Mouse (Mus musculus): ENCODE results near the gene Pofut2.

The Pofut2 gene

DNA sequence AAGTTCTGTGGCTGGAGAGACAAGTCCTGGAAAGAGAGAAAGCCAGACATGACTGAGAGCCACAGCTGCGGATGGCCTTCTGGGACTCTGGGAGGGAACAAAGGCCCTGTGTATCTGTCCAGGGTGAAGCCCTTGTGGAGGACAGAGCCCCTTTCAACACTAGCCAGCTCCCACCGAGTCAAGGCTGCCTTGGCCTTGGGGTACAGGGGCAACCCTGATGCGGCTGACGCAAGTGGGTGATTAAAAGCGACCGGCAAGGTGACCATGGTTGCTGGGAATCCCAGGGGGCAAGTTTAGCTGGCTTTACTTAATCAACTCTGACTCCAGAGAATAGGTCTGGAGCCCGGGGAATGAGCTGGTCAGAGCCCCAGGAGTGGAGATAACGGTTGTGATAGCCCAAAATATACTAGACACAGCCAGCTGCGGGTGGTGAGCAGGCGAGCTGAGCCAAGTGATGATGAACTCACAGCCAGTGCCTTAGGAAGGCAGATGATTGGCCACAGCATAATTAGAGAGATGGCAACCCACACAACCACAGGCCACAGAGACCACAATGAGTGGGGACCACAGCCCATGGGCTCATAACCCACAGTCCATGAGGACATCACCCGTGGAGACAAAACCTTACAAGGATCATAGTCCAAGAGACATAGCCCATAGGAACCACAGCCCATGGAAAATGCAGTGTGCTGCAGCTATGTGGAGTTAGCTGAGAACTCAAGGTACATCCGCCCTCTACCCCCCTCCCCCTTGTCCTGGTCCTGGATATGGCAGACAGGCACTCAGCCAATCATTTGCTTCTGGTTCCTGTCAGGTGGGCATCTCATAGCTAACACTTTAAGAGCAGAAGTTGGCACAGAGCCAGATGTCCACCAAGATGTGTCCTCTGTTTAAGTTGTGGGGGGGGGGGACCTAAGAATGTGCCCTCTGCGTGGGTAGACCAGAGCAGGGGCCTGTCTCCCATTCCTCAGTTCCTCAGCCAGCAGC is 29.1 kb upstream of the Pofut2 start:
- DNase-seq (ENCODE audit: extremely low spot score, low spot score): no peak

DNA sequence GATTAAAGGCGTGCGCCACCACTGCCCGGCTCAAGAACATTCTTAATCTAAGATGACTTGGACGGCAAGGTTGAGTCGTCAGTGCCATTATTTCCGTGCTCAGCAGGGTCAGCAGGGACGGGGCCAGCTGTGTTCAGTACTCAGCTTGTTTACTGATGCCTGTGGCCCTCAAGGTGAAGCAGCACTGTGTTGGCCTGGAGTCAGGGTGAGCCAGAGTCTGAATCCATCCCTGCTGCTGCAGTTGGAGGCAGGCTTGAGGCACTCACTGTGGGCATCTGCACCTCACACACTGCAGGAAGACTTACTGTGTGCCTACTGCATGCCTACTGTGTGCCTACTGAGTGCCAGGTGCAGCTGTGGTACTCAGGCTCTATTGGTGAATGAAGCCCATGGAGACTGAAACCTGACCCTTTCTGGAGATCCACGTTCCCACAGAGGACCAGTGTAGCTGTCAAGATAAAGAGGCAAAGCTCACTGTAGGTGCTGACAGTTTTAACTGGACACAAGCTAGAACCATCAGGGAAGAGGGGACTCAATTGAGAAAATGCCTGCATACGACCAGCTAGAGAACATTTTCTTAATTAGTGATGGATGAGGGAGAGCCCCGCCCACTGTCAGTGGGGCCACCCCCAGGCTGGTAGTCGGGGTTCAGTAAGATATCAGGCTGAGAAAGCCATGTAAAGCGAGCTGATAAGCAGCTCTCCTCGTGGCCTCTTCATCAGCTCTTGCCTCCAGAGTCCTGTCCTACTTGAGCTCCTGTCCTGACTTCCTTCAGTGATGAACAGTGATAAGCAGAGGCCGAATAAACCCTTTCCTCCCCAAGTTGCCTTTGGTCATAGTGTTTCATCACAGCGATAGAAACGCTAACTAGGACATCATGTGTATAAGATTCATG is 26.9 kb upstream of the Pofut2 start:
- no peak for DNase-seq (ENCODE audit: extremely low spot score, low spot score)

DNA sequence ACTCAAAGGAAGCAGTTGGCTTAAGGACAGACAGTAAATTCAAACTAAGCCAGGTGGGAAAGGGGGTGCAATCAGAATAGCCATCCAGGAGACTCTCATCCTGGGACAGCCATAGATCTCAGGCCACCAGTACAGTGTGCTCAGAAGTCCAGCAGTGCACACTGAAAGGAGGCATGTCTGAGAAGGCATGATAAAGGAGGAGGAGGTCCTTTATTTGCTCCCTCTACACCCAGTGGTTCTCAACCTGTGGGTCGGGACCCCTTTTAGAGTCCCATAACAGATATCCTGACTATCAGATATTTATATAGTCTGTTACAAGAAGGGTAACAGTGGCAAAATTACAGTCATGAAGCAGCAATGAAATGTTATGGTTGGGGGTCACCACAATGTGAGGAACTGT is 25.8 kb upstream of the Pofut2 start:
- DNase-seq (ENCODE audit: extremely low spot score, low spot score): no peak

DNA sequence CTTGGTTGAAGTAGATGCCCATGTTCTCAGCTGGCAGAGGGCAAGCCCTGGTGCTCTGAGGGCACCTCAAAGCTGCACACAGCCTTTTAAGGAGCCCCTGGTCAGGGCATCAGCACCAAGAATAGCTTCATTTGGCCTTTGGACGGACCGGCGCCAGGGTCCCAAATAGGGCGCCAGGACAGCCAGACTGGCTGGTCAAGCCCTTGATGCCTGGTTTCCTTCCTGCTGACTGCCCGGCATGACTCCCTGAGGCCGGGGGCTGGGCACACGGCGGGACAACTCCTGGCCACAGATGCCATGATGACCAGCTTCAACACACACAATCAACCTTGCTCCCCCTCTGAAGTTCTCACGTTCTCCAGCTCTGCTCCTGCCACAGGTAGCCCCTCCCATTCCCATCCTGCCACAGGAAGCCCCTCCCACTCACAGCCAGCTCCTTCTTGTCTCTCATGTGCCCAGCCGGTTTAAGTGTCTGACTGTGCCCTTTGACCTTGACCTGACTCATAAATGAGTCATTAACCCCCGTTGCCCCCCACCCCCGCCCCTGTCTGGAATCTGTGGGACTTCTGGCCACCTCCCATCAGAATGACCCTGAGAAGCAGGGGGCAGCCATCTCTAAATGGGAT is 23.9 kb upstream of the Pofut2 start:
- DNase-seq (ENCODE audit: extremely low spot score, low spot score): no peak

DNA sequence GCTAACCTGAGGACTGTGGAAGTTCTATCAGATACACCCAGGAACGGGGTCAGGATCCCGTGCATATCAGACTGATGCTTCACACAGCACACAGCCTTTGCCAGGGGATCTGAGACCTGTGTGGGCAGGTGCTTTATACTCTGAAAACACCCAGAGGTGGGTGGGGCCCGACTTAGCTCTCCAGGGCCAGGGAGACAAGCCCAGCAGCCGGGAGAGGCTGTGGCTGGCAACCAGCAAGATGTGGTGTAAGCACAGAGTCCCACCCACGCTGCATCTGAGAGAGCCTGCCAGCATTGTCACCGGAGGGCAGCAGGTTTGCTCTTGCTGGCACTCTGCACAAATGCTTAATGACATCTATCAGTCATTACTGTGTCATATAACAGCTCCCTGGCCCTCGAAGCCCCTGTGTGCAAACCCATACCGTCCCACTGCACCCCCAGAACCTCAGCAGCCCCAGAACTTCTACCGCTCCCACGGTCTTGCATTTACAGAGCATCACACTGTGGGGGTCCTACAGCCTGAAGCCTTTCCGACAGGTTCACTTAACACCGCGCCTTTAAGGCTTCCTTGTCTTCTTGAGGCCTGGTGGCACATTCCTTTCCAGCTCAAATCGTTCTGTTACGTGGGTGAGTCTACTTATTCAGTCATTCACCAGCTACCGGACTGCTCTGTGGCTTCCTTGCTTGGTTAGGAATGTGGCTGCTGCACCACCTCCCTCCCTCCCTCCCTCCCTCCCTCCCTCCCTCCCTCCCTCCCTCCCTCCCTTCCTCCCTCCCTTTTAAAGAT is 21.0 kb upstream of the Pofut2 start:
- no peak for DNase-seq (ENCODE audit: extremely low spot score, low spot score)

DNA sequence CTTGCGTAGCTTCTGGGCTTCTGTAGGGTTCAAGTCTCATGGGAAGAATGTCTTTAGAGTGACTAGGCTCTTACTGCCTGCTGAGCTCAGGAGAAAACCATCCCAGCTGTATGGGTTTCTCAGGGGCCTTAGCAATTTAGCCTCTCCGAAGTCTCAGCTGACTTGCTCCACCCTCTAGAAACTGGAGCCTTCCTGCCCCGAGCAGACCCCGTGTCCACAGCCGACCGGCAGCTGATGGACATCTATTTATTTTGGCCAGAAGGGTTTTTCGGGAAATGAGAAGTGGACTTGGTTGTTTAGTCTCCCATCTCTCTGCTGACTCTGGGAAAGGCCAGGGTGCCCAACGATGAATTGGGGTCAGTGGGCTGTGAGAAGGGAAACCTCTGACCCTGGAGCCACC is 18.3 kb upstream of the Pofut2 start:
- no peak for DNase-seq (ENCODE audit: extremely low spot score, low spot score)

DNA sequence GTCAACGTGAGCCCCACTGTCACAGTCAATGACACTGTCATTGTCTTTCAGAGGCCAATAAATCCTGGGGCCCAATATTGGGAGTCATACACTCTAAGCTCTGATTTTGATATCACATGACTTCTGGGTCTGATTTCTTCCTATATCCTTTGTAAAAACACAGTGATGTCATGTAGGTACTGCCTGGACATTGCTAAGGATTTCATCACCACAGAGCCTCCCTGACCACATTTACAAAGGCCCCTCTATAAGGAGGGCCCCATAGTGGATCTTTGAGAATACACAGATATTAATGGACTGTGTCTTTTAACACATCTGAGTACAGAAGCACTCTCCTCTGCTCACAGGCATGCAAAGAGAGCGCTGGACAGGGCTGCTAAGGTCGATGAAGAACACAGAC is 16.6 kb upstream of the Pofut2 start:
- no peak for DNase-seq (ENCODE audit: extremely low spot score, low spot score)

DNA sequence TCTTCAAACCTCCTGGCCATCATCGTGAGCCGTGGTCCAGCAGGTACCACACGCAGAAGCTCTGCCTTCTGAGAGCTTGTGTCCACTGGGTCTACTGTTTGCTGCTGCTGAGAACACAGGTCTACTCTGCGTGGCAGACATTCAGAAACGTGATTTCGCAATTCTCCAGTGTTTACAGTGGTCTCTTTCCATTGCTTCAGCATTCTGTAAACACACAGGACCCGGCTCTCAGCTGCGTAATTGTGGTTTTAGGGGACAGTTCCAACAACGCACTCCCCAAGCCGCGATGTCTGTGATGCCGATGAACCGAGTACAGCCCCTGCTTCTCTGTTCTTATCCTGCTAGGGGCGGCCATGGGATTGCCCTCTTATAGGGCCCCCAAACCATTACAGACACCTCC is 16.1 kb upstream of the Pofut2 start:
- DNase-seq (ENCODE audit: extremely low spot score, low spot score): no peak

DNA sequence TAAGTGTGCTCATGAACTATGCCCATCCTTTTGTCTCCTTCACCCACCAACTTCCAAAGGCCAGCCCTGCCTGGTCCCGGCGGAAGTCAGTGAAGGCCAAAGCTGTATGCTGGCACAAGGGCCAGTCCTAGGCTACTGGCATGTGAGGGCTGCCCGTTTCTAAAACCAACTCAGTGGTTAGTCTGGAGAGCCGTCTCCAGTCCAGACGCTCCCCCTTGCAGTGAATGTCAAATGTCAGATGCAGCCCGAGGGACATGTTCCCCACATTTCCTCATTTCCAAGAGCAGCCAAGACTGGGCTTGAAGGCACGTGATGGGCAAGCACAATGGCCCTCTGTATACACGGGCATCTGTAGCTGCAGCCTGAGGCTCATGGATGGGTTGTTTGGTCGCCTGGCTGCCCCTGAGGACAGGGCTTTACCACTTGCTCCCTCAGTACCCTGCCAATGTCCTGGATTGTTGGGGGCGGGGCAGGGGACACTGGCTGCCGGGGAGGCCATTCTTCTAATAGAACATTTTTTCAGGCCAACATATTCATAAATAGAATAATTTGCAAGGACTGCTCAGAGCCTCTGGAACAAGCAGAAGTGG is 15.4 kb upstream of the Pofut2 start:
- no peak for DNase-seq (ENCODE audit: extremely low spot score, low spot score)

DNA sequence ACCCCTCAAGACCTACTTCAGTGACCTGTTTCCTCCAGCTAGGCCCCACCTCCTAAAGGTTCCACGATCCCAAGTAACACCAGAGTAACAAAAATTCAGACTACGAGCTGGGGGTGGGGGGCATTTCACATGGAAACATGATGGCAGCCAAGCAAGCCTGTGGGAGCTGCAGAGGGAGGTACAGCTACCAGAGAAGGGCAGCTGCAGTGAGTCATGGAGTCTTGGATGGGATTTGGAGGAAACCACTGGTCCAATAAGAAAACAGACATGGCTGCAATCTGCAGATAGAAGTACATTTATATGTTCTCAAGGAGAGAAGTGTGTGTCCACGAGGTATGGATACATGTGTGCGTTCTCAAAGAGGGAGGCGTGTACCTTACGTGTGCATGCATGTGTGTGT is 14.2 kb upstream of the Pofut2 start:
- no peak for DNase-seq (ENCODE audit: extremely low spot score, low spot score)

DNA sequence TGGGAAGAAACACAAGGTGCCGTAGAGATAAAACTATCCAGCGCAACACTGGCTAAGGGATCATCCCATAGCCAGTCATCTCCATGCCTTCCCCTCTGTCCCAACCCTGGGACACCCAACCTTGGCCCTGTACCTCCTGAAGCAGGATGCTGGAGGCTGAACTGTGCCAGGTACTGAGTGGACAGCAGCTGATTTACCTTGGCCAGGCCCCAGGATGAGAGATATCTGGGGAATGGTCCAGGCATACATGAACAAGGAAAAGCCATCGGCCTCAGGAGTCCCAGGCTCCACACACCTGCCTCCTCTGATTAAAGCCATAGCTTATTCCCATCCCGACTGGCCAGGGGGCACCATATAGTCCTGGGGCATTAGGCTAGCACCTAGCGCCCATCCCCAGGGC is 12.0 kb upstream of the Pofut2 start:
- DNase-seq (ENCODE audit: extremely low spot score, low spot score): no peak

DNA sequence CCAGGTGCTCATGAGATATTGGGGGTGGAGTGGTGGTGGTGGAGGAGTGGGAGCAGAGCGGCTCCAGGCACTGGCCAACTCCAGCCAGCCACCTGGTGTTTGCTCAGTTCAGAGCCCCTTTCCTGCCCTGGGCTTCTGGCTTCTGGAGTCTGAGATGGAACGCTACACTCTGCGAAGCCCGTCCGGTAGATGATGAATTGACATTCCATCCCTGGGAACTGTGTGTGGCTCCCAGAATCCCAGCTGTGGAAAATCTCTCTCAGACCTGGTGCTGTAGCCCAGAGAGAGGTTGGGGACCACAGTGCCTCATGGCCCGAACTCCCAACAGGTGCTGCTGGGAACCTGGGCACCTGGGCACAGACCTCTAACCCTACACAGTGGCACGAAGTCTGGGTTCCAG is 11.3 kb upstream of the Pofut2 start:
- no peak for DNase-seq (ENCODE audit: extremely low spot score, low spot score)

DNA sequence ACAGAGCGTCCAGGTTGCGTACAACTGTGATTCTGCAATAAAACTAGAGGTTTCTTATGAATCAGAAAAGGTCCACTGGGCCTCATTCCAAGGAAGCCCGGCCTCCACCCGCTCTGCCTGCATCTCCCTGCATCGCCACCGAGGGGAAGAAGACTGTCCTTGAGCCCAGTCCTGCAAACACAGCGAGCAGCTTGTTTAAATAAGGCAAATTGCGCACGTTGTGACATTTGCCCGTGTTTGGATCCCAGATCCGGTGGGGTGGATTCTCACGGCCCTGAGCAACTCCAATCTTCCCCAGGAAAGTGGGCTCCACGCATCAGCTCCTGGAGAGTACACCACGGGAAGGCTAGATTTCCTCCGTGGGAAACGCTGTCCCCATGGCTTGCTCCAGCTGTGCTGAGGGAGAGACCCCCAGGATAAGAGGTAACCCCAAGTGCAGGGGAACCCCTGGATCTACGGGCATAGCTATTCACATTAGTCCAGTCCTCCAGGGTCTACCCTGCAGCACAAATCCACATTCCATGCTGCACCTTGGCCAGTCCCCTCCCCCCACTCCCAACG is 7.7 kb upstream of the Pofut2 start:
- no peak for DNase-seq (ENCODE audit: extremely low spot score, low spot score)

DNA sequence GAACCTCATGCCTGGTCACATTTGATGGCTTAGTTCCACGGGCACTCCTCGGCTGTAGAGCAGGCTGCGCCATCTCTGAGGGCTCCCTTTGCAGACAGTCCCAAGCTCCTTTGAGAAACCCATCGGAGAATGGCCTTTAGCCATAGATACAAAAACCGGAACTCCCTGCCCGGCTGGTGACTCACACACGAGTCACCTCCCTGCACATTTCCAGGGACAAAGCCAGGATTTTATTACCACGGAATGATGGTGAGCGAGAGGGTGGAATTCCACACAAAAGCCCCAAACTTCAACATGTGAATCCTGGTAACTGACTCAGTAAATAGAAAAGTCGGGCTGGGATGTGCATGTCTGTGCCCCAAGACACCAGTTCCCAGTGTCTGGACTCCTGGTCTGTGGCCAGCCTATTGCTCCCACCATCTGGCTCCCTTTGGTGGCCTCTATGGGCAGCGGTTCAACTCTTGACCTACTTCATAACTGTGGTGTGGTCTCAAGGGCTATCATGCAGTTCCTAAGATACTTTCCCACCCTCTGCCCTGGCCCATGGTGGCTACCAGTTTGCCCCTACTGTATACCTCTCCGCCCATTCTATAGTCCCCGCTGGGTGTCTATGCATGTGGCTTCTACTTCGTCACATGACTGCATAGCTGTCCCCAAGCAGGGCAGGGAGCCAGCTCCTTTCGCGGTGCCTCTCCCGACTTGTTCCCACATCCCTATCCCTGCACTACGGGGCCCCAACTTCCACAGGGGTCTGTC is 7.1 kb upstream of the Pofut2 start:
- DNase-seq (ENCODE audit: extremely low spot score, low spot score): peak; percentile 25

DNA sequence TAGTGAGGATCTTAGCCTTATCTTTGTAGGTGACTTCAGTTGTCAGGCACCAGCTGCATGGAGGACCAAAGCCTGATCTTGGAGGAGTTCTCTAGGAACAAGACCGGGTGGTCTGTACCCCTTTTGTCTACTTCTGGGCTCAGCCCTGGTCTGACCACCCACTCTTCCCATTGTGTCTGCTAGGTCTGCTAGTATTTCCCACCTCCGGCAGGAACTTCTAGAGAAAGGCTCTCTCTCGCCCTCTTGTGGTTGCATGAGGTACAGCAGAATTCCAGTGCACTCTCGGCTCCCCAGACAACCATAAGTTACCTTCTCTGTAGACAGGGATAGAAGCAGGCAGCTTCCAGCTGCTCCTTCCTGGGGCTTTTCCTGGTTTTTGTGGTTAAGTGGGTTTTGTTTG is 6.2 kb upstream of the Pofut2 start:
- DNase-seq (ENCODE audit: extremely low spot score, low spot score): peak; percentile 90

DNA sequence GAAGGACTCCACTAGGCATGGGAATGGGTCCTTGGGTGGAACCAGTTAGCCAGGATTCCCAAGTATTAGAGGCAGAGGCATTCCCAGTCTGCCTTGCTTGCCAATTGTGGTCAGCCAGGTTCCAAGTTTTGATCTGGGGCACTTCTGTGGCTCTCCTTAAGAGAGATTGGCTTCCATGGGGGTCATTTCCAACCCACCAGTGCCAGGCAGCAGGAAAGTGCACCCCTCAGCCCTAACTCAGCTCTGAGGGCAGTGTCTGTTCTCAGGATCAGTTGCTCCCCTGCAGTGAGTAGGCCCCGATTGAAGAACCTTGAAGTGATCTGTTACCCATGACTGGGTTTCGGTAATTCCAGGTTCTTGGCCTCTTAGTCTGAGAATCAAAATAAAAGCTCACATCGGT is 3.8 kb upstream of the Pofut2 start:
- no peak for DNase-seq (ENCODE audit: extremely low spot score, low spot score)

DNA sequence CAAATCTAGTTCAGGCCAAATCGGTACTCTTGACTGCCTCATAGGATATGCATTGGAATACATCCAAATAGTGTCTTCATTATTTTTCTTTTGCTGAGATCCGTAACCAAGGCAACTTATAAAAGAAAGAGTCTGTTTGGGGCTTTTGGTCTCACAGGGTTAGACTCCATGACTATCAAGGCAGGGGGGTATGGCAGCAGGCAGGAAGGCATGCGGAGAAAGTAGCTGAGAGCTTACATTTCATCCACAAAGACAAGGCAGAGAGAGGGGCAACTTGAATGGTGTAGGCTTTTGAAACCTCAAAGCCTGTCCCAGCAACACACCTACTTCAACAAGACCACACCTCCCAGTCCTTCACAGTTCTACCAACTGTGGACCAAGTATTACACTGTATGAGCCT is 3.3 kb upstream of the Pofut2 start:
- no peak for DNase-seq (ENCODE audit: extremely low spot score, low spot score)

DNA sequence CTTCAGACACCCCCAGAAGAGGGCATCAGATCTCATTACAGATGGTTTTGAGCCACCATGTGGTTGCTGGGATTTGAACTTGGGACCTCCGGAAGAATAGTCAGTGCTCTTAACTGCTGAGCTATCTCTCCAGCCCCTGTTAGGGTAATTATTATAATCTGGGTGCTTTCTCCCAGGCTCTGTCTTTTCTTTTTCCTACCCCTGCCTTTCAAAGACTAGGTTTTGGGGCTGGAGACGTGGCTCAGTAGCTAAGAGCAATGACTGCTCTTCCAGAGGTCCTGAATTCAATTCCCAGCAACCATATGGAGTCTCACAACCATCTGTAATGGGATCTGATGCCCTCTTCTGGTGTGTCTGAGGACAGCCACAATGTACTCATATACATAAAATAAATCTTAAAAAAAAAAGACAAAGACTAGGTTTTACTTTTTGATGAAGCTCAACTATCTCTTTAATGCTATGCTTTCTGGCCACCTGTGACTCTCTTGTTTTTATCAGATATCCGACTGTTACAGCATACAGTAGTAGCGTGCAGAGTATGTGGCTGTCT is 902 bp upstream of the Pofut2 start:
- no peak for DNase-seq (ENCODE audit: extremely low spot score, low spot score)

DNA sequence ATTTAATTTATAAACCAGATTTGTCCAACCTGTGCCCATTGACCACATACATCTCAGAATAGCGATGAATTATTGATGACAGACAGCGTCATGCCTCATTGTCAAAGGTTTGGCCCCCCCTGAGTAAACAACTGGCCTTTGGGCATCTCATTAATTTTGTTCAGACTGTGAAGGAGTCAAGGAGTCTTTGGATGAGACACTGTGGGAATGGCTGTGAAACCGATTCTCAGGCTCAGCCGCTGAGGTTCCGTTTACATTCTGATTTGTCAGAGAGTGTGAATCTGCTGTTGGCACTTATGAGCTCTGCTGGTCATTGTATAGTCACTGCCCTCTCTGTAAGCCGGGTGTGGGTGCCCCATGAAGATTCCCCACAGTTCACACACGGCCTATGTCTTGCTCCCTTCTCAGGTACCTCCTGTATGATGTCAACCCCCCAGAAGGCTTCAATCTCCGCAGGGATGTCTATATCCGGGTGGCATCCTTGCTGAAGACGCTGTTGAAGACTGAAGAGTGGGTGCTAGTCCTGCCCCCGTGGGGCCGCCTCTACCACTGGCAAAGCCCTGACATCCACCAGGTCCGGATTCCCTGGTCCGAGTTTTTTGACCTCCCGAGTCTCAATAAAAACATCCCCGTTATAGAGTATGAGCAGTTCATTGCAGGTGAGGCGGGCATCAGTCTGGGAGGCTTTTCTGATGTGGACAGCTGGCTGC is 1.3 kb downstream of the Pofut2 start:
- no peak for DNase-seq (ENCODE audit: extremely low spot score, low spot score)
